Mouse (Mus musculus) lung, embryonic 15.5 days (tissue): Measurements from ENCODE around the gene Cog1. TPM values are rescaled to one million over a fixed set of nuclear protein-coding genes. Genes with fewer than 3 reads are reported as not detected.
A peak's percentile ranks its signal among the peaks of the same experiment; 100 is the strongest.

ENCODE experiments used
- ATAC-seq: fragments of 200-750 bp; cut with Nextera tagmentation; 2 replicates; pipeline ENCODE4 v1.8.0; 2017; ENCODE audit warnings: moderate number of reproducible peaks, borderline replicate concordance; ENCODE audit not compliant: low FRiP score, low TSS enrichment; ENCODE audit errors: extremely low read depth
- H3K27ac ChIP-seq: fragments of 300-500 bp; sonication (generic); 2 replicates; pipeline ENCODE4 v1.5.1; 2015; ENCODE audit warnings: moderate library complexity, mild to moderate bottlenecking, inconsistent platforms
- H3K27me3 ChIP-seq: fragments of 300-500 bp; sonication (generic); 2 replicates; pipeline ENCODE4 v1.6.1; 2015; ENCODE audit warnings: inconsistent platforms
- H3K36me3 ChIP-seq: fragments of 300-500 bp; sonication (generic); 2 replicates; pipeline ENCODE4 v1.6.1; 2015; ENCODE audit warnings: inconsistent platforms
- H3K4me1 ChIP-seq: fragments of 300-500 bp; sonication (generic); 2 replicates; pipeline ENCODE4 v1.6.1; 2015; ENCODE audit warnings: inconsistent platforms
- H3K4me2 ChIP-seq: fragments of 300-500 bp; sonication (generic); 2 replicates; pipeline ENCODE4 v1.6.1; 2015; ENCODE audit warnings: inconsistent platforms, mild to moderate bottlenecking, moderate library complexity
- H3K4me3 ChIP-seq: fragments of 300-500 bp; sonication (generic); 2 replicates; pipeline ENCODE4 v1.5.1; 2015; ENCODE audit warnings: mild to moderate bottlenecking, inconsistent platforms
- H3K9ac ChIP-seq: fragments of 300-500 bp; sonication (generic); 2 replicates; pipeline ENCODE4 v1.6.1; 2015; ENCODE audit warnings: inconsistent platforms
- H3K9me3 ChIP-seq: fragments of 300-500 bp; sonication (generic); 2 replicates; pipeline ENCODE4 v1.6.1; 2016; ENCODE audit warnings: inconsistent platforms
- WGBS: fragments of 180-500 bp; shearing (Covaris S2); methylation state at CpG from one replicate; pipeline ENCODE4 v1.1.7; 2015; 5-methylcytosine and 5-hydroxymethylcytosine counted together
- polyA plus RNA-seq: library from polyadenylated mRNA; unstranded; fragments of >200 nt; fragmentation: Nextera tagmentation; extraction: Ambion mirVana; gene quantifications from 2 replicates; pipeline ENCODE4 v1.2.1, GENCODE M21; 2015

Cog1 gene
- polyA plus RNA-seq, 1 experiment from 2014 or later = 26.5 TPM

GRCm38 (mm10) chr11:113673614-113674013, 24.6 kb downstream of the Cog1 start:
- Histone ChIP-seq H3K4me3 (no peak overlapping the region), H3K9me3 (no peaks in the 10 kb centered on the region), H3K9ac (no peak overlapping the region), H3K36me3 (peaks cover 72% of the 10 kb centered on the region), H3K4me1 (peaks cover 3% of the 10 kb centered on the region; the same call in 1 of the 2 replicates), H3K4me2 (no peak overlapping the region), H3K27ac (no peak overlapping the region), H3K27me3 (no peaks in the 10 kb centered on the region)
- ATAC-seq = no peak
- WGBS = 87% methylated on average over 4 of the region's 4 CpGs

GRCm38 (mm10) chr11:113674595-113674994, 25.6 kb downstream of the Cog1 start:
- Histone ChIP-seq H3K4me2 (no peak overlapping the region), H3K9me3 (no peaks in the 10 kb centered on the region), H3K27ac (no peak overlapping the region), H3K4me1 (no peaks in the 10 kb centered on the region), H3K36me3 (peaks cover 69% of the 10 kb centered on the region), H3K9ac (no peak overlapping the region), H3K27me3 (no peaks in the 10 kb centered on the region), H3K4me3 (no peak overlapping the region)
- WGBS = 88% methylated on average over 5 of the region's 5 CpGs
- ATAC-seq = no peak

GRCm38 (mm10) chr11:113676847-113677246, 27.9 kb downstream of the Cog1 start:
- no peak overlapping the region for H3K9ac ChIP-seq
- 88% methylated on average over 2 of the region's 2 CpGs for WGBS
- H3K4me3 ChIP-seq = no peak overlapping the region
- peaks cover 52% of the 10 kb centered on the region for H3K36me3 ChIP-seq
- no peak overlapping the region for H3K27ac ChIP-seq
- ATAC-seq = no peak
- H3K4me2 ChIP-seq = no peak overlapping the region
- H3K27me3 ChIP-seq = no peaks in the 10 kb centered on the region
- H3K4me1 ChIP-seq = peaks cover 9% of the 10 kb centered on the region; the same call in 1 of the 2 replicates
- no peaks in the 10 kb centered on the region for H3K9me3 ChIP-seq

GRCm38 (mm10) chr11:113677378-113677777, 28.4 kb downstream of the Cog1 start:
- Histone ChIP-seq H3K27me3 (no peaks in the 10 kb centered on the region), H3K27ac (no peak overlapping the region), H3K36me3 (peaks cover 49% of the 10 kb centered on the region), H3K9me3 (no peaks in the 10 kb centered on the region), H3K4me1 (peaks cover 14% of the 10 kb centered on the region), H3K9ac (no peak overlapping the region), H3K4me3 (no peak overlapping the region), H3K4me2 (no peak overlapping the region)
- 93% methylated on average over 2 of the region's 2 CpGs for WGBS
- ATAC-seq = no peak

- no peaks in the 10 kb centered on the region for H3K27me3 ChIP-seq
- H3K9me3 ChIP-seq = no peaks in the 10 kb centered on the region
- no peak overlapping the region for H3K4me2 ChIP-seq
- WGBS = 78% methylated on average over 8 of the region's 8 CpGs
- peaks cover 39% of the 10 kb centered on the region for H3K36me3 ChIP-seq
- no peak for ATAC-seq
- no peak overlapping the region for H3K9ac ChIP-seq
- no peak overlapping the region for H3K27ac ChIP-seq
- H3K4me3 ChIP-seq = no peak overlapping the region
- peaks cover 18% of the 10 kb centered on the region for H3K4me1 ChIP-seq
These were observed 29.4 kb downstream of the Cog1 start for GRCm38 (mm10) chr11:113678373-113678772.

GRCm38 (mm10) chr11:113680954-113681353, 32.0 kb downstream of the Cog1 start:
- H3K27ac ChIP-seq = no peak overlapping the region
- WGBS = 71% methylated on average over 2 of the region's 2 CpGs
- H3K4me1 ChIP-seq = peaks cover 25% of the 10 kb centered on the region
- no peak overlapping the region for H3K4me3 ChIP-seq
- no peaks in the 10 kb centered on the region for H3K9me3 ChIP-seq
- H3K27me3 ChIP-seq = no peaks in the 10 kb centered on the region
- ATAC-seq = no peak
- no peak overlapping the region for H3K4me2 ChIP-seq
- H3K9ac ChIP-seq = no peak overlapping the region
- H3K36me3 ChIP-seq = peaks cover 14% of the 10 kb centered on the region

- no peaks in the 10 kb centered on the region for H3K9me3 ChIP-seq
- peaks cover 4% of the 10 kb centered on the region; the same call in 1 of the 2 replicates for H3K36me3 ChIP-seq
- ATAC-seq = no peak
- peaks cover 29% of the 10 kb centered on the region for H3K4me1 ChIP-seq
- peak overlapping the region; percentile 99 for H3K4me3 ChIP-seq
- H3K4me2 ChIP-seq = peak overlapping the region; percentile 83; the same call in 1 of the 2 replicates
- H3K27me3 ChIP-seq = no peaks in the 10 kb centered on the region
- no peak overlapping the region for H3K27ac ChIP-seq
- no peak overlapping the region for H3K9ac ChIP-seq
These were observed 33.0 kb downstream of the Cog1 start for GRCm38 (mm10) chr11:113681979-113682378.

GRCm38 (mm10) chr11:113682897-113683626, 34.1 kb downstream of the Cog1 start:
- under 1% methylated on average over 38 of the region's 38 CpGs for WGBS
- peaks cover 30% of the 10 kb centered on the region for H3K4me1 ChIP-seq
- H3K27me3 ChIP-seq = no peaks in the 10 kb centered on the region

GRCm38 (mm10) chr11:113683627-113683956, 34.6 kb downstream of the Cog1 start:
- Histone ChIP-seq H3K4me3 (peak overlapping the region; percentile 99), H3K4me1 (peaks cover 30% of the 10 kb centered on the region), H3K4me2 (peak overlapping the region; percentile 83), H3K9me3 (no peaks in the 10 kb centered on the region), H3K36me3 (peaks cover 7% of the 10 kb centered on the region), H3K27me3 (no peaks in the 10 kb centered on the region), H3K27ac (peak overlapping the region; percentile 96), H3K9ac (peak overlapping the region; percentile 90)
- ATAC-seq = peak; percentile 62
- 0% methylated on average over 27 of the region's 38 CpGs for WGBS

More at GRCm38 (mm10) chr11:113682897-113683626, 34.1 kb downstream of the Cog1 start:
- Histone ChIP-seq H3K9ac (peak overlapping the region; percentile 90), H3K36me3 (peaks cover 1% of the 10 kb centered on the region; the same call in 1 of the 2 replicates), H3K4me2 (peak overlapping the region; percentile 83), H3K4me3 (peak overlapping the region; percentile 99), H3K9me3 (no peaks in the 10 kb centered on the region), H3K27ac (peak overlapping the region; percentile 96)
- peak; percentile 58 for ATAC-seq

- peak; percentile 93 for ATAC-seq
These were observed 35.2 kb downstream of the Cog1 start, which contains the start of the genes Fam104a and D11Wsu47e for GRCm38 (mm10) chr11:113683957-113684706. Gene Fam104a, minus strand, starts transcription at chr11:113684155. Gene D11Wsu47e, plus strand, starts transcription at chr11:113684412.

GRCm38 (mm10) chr11:113684707-113685426, 35.9 kb downstream of the Cog1 start:
- Histone ChIP-seq H3K27me3 (no peaks in the 10 kb centered on the region), H3K9ac (peak overlapping the region; percentile 90), H3K4me2 (peak overlapping the region; percentile 83), H3K36me3 (peaks cover 19% of the 10 kb centered on the region), H3K9me3 (no peaks in the 10 kb centered on the region), H3K4me3 (peak overlapping the region; percentile 99), H3K4me1 (peaks cover 30% of the 10 kb centered on the region), H3K27ac (peak overlapping the region; percentile 96)
- no peak for ATAC-seq
- WGBS = 38% methylated on average over 25 of the region's 25 CpGs

More at GRCm38 (mm10) chr11:113683957-113684706, 35.2 kb downstream of the Cog1 start, which contains the start of the genes Fam104a and D11Wsu47e:
- Histone ChIP-seq H3K9ac (peak within 1 kb of the TSS; percentile 90), H3K27ac (peak within 1 kb of the TSS; percentile 96), H3K4me3 (peak within 1 kb of the TSS; percentile 99), H3K9me3 (no peaks in the 10 kb centered on the region), H3K4me1 (peaks cover 30% of the 10 kb centered on the region), H3K36me3 (peaks cover 12% of the 10 kb centered on the region), H3K27me3 (no peaks in the 10 kb centered on the region), H3K4me2 (peak within 1 kb of the TSS; percentile 83)
- under 1% methylated on average over 72 of the region's 73 CpGs for WGBS
